Mouse (Mus musculus) liver, adult 2 months (tissue): ENCODE measurements around the gene Dhx34. TPM values are rescaled to one million over a fixed set of nuclear protein-coding genes. Genes with fewer than 3 reads are reported as not detected.
A peak's percentile ranks its signal among the peaks of the same experiment; 100 is the strongest.

Experiments
- DNase-seq: peaks from one replicate; pipeline ENCODE4 v3.0.0-alpha.2; 2011; ENCODE audit warnings: low read depth, low spot score; ENCODE audit errors: extremely low read depth
- H3K27ac ChIP-seq: fragments of 200-500 bp; replicated peaks from 2 replicates; pipeline ENCODE4 v1.5.1; 2012; ENCODE audit warnings: low read depth, mild to moderate bottlenecking, control low read depth, inconsistent platforms, low read length; ENCODE audit not compliant: insufficient read depth
- H3K27me3 ChIP-seq: fragments of 200-500 bp; 2 replicates; pipeline ENCODE4 v1.6.1; 2012; ENCODE audit warnings: mild to moderate bottlenecking, moderate library complexity, low read length, inconsistent platforms; ENCODE audit not compliant: control insufficient read depth, insufficient read depth
- H3K36me3 ChIP-seq: fragments of 200-500 bp; 2 replicates; pipeline ENCODE4 v1.6.1; 2012; ENCODE audit warnings: low read length, inconsistent platforms; ENCODE audit not compliant: control insufficient read depth, insufficient read depth
- H3K4me1 ChIP-seq: fragments of 200-500 bp; 2 replicates; pipeline ENCODE4 v1.6.1; 2011; ENCODE audit warnings: low read length; ENCODE audit not compliant: control insufficient read depth, insufficient read depth
- H3K4me3 ChIP-seq: fragments of 200-500 bp; 2 replicates; pipeline ENCODE4 v1.5.1; 2011; ENCODE audit warnings: low read depth, mild to moderate bottlenecking, control low read depth, low read length, moderate library complexity; ENCODE audit not compliant: insufficient read depth
- H3K79me2 ChIP-seq: fragments of 200-500 bp; 2 replicates; pipeline ENCODE4 v1.6.1; 2012; ENCODE audit warnings: inconsistent platforms, mild to moderate bottlenecking, low read length, moderate library complexity; ENCODE audit not compliant: control insufficient read depth, insufficient read depth
- H3K9ac ChIP-seq: fragments of 200-500 bp; 2 replicates; pipeline ENCODE4 v1.6.1; 2012; ENCODE audit warnings: low read depth, mild to moderate bottlenecking, control low read depth, inconsistent platforms, low read length
- CTCF ChIP-seq: fragments of 200-500 bp; IDR thresholded peaks from 2 replicates; pipeline ENCODE4 v1.5.1; 2011; ENCODE audit warnings: low read depth, low read length, control low read depth
- POLR2A ChIP-seq: fragments of 200-500 bp; IDR thresholded peaks from 2 replicates; pipeline ENCODE4 v1.6.1; 2011; ENCODE audit warnings: low read length, control low read depth; ENCODE audit not compliant: insufficient read depth; ENCODE audit errors: extremely low read depth
- WGBS: fragments of 180-500 bp; shearing (Covaris S2); methylation state at CpG from one replicate; pipeline ENCODE4 v1.1.7; 2018; 5-methylcytosine and 5-hydroxymethylcytosine counted together
- polyA plus RNA-seq: library from polyadenylated mRNA; depleted of rRNA; stranded (reverse); fragments of >200 nt; gene quantifications from 2 replicates; pipeline ENCODE4 v1.2.3, GENCODE M21; 2012
- total RNA-seq: library from RNA; depleted of rRNA; stranded (reverse); fragments of >200 nt; gene quantifications from 2 replicates; pipeline ENCODE4 v1.2.3, GENCODE M21; 2014

The Dhx34 gene
- total and polyA plus RNA-seq, 2 experiments: 4.3 to 12.5 TPM

- no peak overlapping the region for H3K27ac ChIP-seq
- H3K79me2 ChIP-seq: no peaks in the 10 kb centered on the region
- WGBS: 50% methylated on average over 2 of the region's 4 CpGs
- no peaks in the 10 kb centered on the region for H3K27me3 ChIP-seq
- H3K9ac ChIP-seq: no peak overlapping the region
- H3K36me3 ChIP-seq: no peaks in the 10 kb centered on the region
- DNase-seq: no peak
- 0 out of 2 replicates have a peak, but pooled peaks cover 2% of the 10 kb centered on the region for H3K4me1 ChIP-seq
- H3K4me3 ChIP-seq: no peak overlapping the region
- TF ChIP-seq POLR2A (no peak), CTCF (no peak)
Observed at GRCm38 (mm10) chr7:16245958-16246357, 24.1 kb upstream of the Dhx34 start.

- Histone ChIP-seq H3K79me2 (no peaks in the 10 kb centered on the region), H3K4me3 (no peak within 1 kb of the TSS), H3K27me3 (no peaks in the 10 kb centered on the region), H3K4me1 (0 out of 2 replicates have a peak, but pooled peaks cover 2% of the 10 kb centered on the region), H3K27ac (peak within 1 kb of the TSS; percentile 79), H3K9ac (no peak within 1 kb of the TSS; the same call in 1 of the 2 replicates), H3K36me3 (no peaks in the 10 kb centered on the region)
- WGBS: 25% methylated on average over 5 of the region's 5 CpGs
- peak; percentile 39 for DNase-seq
- TF ChIP-seq POLR2A: no peak
- TF ChIP-seq CTCF: no peak
Observed at GRCm38 (mm10) chr7:16244067-16244466, 22.2 kb upstream of the Dhx34 start, which contains the start of gene C5ar2. C5ar2 (minus strand) TSS chr7:16244154.

- TF ChIP-seq CTCF: no peak
- no peak for TF ChIP-seq POLR2A
- 77% methylated on average over 6 of the region's 6 CpGs for WGBS
- Histone ChIP-seq H3K36me3 (no peaks in the 10 kb centered on the region), H3K27ac (peak overlapping the region; percentile 58), H3K9ac (no peak overlapping the region), H3K4me1 (0 out of 2 replicates have a peak, but pooled peaks cover 2% of the 10 kb centered on the region), H3K79me2 (no peaks in the 10 kb centered on the region), H3K27me3 (no peaks in the 10 kb centered on the region), H3K4me3 (no peak overlapping the region)
- no peak for DNase-seq
Observed at GRCm38 (mm10) chr7:16242198-16242597, 20.4 kb upstream of the Dhx34 start.

- no peaks in the 10 kb centered on the region for H3K27me3 ChIP-seq
- no peaks in the 10 kb centered on the region for H3K36me3 ChIP-seq
- H3K4me3 ChIP-seq: peak overlapping the region; percentile 2; the same call in 1 of the 2 replicates
- 0 out of 2 replicates have a peak, but pooled peaks cover 2% of the 10 kb centered on the region for H3K4me1 ChIP-seq
- peak overlapping the region; percentile 58 for H3K27ac ChIP-seq
- H3K79me2 ChIP-seq: no peaks in the 10 kb centered on the region
- TF ChIP-seq CTCF (peak; percentile 30; the same call in 1 of the 2 replicates), POLR2A (no peak)
- peak overlapping the region; percentile 7; the same call in 1 of the 2 replicates for H3K9ac ChIP-seq
- WGBS: 63% methylated on average over 11 of the region's 11 CpGs
- DNase-seq: no peak
Observed at GRCm38 (mm10) chr7:16241787-16242186, 19.9 kb upstream of the Dhx34 start.

GRCm38 (mm10) chr7:16240978-16241303 is 19.1 kb upstream of the Dhx34 start:
- H3K4me1 ChIP-seq: 0 out of 2 replicates have a peak, but pooled peaks cover 2% of the 10 kb centered on the region
- no peak overlapping the region for H3K9ac ChIP-seq
- 95% methylated on average over 1 of the region's 1 CpGs for WGBS
- TF ChIP-seq POLR2A (no peak), CTCF (no peak)
- H3K36me3 ChIP-seq: no peaks in the 10 kb centered on the region
- no peaks in the 10 kb centered on the region for H3K79me2 ChIP-seq
- H3K27me3 ChIP-seq: no peaks in the 10 kb centered on the region
- no peak overlapping the region for H3K27ac ChIP-seq
- DNase-seq: no peak
- no peak overlapping the region for H3K4me3 ChIP-seq

GRCm38 (mm10) chr7:16240281-16240977 is 18.6 kb upstream of the Dhx34 start:
- TF ChIP-seq POLR2A (no peak), CTCF (no peak)
- Histone ChIP-seq H3K4me3 (no peak overlapping the region; the same call in 1 of the 2 replicates), H3K27ac (peak overlapping the region; percentile 58), H3K79me2 (no peaks in the 10 kb centered on the region), H3K36me3 (no peaks in the 10 kb centered on the region), H3K4me1 (0 out of 2 replicates have a peak, but pooled peaks cover 2% of the 10 kb centered on the region), H3K27me3 (no peaks in the 10 kb centered on the region), H3K9ac (no peak overlapping the region)
- DNase-seq: no peak
- WGBS: 75% methylated on average over 7 of the region's 7 CpGs
